Mouse (Mus musculus): Measurements from ENCODE around the gene Kras.

Kras gene

DNA sequence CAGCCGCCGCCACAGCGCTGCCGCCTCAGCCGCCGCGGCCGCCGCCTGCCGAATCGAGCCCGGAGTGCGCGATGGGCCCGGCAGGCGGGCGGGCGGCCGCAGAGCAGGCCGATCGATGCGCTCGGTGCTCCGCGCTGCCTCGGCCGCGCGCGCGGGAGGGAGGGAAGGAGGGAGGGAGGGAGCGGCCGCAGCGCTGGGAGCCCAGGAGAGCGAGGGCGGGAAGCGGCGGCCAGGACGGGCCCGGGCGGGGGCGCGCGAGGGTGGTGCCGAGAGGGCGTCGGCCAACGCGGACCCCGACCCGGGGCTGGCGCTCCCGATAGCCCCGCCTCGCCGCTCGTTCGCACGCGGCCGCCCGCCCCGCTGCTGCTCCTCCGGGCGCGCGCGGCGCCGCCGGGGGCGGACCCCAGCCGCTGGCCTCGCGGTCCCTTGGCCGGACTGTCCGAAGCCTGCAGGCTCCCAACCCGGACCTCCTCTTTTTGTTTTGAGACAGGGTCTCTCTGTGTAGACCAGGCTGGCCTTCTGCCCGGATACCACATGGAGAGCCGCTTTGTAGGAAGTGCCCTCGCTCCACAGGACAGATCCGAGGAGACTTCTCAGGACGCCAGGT is at the start of gene Kras:
Gene Kras (minus strand): TSS at position 55 of the 607 bp plus-strand sequence.
- peak; percentile 94 to 97 for DNase-seq

DNA sequence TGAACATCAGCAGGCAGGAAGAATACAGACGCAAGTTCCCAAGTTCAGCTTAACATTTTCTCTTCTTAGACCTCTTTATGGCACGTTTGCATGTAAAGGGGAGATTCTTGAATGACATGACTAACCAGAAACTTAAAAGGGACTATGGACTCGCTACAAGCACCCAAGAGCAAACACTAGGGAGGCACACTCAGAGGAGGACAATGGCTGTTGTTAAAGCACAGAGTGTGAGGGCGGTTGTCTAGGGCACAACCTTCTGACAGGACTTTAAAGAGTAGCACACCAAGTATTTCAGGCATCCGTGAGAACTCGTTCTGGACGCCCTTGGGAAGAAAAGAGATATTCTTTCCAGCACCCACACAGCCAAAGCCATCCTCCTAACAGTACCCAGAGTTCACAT is 47.6 kb upstream of the Kras start:
- no peak for DNase-seq

DNA sequence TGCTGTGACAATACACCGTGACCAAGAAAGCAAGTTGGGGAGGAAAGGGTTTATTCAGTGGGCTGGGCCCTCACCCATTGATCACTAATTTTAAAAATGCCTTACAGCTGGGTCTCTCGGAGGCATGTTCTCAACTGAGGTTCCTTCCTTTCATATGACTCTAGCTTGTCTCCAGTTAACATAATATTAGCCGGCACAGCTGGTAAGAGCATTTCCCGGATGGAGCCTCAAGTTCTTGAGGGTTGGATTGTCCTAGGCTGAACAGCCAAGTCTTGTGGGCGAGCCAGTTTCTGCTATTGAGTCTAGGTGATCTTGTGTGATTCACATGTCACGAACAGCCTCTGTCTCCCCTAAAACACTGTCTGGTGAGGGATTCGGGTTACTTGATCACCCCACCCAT is 46.9 kb upstream of the Kras start:
- DNase-seq: no peak

DNA sequence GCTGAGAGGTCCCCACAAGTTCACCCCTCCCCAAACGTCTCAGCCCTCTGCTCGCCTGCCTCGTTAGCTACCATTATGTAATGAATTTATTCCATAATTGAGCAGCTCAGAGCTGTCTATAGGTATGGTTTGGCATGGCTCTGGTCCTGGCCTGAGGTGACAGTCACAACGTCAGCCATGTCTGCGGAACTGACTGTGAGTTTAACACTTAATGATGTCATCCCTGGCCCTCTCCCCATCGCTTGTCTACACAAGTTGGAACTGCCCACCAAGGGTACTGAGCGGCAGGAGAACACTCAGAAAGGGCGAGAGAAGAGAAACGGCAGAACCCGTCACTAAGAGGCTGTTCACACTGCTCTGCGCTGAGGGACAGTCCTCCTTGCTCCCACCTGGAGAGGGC is 45.1 kb upstream of the Kras start:
- peak; percentile 16 to 23 for DNase-seq

DNA sequence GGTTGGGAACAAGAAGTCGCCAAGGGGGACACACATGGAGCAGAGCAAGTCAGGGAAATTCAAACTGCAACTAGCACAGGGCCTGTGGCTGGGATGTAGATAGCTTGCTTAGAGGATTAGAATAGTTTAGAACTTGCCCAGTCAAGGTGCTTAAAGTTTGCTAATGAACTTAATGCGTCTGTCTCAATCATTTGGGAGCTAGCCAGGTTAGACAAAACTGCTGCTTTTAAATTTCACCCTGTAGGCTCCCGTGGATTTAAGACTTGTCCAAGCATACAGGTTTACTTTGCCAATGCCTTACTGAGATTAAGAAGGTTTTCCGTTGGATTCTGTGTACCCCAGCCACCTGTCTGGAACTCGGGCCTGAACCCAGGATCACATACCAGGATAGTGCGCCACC is 43.1 kb upstream of the Kras start:
- DNase-seq: no peak

DNA sequence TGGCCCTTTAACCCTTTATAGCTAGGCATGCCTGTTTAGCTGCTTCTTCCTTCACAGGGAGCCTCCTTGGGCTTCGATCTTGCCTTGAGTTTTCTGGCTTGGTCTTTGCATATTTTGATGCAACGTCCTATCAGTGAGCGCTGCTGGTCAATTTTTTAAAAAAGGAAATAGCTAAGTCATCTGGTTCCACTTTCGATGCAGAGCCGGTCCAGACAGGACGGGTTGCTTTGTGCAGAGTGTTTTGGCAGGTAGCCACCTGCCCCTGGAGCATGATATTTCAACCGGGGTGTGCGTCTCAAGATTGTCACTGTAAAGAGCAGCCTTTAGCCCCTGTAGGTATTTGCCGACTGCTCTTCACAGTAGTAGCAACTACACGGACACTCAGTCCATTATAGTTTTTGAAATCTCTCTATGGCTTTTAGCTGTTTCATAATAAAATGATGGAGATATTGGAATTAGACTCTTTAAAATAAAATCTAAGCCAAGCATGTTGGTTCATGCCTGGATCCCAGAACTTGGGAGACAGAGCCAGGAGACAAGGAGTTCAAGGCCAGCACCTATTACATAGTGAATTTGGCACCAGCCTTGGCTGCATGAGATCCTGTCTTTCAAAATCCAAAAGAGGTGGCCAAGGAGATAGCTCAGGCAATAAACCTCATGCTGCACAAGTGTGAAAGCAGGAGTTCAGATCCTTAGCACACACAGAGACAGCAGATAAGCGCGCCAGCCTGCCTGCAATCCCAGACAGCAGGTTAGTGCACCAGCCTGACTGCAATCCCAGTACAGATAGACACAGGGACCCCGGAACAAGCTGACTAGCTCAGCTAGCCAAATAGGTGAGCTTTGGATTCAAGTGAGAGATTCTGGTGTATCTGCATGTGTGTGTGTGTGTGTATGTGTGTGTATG is 41.6 kb upstream of the Kras start:
- DNase-seq: peak; percentile 23 to 28

DNA sequence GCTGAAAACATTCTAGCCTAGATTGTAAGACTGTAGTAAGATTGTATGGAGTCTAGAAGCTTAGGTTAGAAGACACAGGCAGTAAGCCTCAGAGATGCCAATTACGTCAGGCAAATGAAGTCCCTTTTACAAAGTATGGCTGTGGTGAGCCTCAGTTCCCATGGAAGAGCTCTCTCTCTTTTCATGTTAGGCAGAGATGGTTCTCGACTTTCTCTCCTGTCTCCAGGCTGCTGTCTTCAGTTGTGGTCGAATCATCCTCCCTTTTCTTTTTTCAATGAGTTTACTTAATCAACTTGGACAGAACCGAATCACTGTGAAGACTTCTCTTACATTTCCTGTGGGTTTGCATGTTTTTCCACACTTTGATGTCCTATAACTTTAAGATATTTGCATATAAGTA is 35.6 kb upstream of the Kras start:
- DNase-seq: no peak

DNA sequence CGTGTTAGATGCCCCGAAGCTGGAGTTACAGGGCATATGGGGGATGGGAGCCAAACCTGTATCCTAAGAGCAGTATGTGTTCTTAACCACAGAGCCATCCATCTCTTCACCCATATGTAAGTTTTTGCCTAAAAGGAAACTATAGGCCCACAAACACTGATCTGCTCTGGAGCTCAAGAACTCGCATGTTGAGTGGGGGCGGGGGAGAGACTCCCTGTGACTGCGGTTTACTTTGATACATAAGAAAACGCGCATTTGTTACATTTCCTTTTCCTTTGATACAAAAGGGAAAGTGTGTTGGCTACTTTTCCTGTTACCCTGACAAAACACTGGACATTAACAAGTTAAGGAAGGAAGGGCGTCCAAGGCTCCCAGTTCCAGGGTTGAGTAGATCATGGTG is 34.2 kb upstream of the Kras start:
- DNase-seq: no peak

DNA sequence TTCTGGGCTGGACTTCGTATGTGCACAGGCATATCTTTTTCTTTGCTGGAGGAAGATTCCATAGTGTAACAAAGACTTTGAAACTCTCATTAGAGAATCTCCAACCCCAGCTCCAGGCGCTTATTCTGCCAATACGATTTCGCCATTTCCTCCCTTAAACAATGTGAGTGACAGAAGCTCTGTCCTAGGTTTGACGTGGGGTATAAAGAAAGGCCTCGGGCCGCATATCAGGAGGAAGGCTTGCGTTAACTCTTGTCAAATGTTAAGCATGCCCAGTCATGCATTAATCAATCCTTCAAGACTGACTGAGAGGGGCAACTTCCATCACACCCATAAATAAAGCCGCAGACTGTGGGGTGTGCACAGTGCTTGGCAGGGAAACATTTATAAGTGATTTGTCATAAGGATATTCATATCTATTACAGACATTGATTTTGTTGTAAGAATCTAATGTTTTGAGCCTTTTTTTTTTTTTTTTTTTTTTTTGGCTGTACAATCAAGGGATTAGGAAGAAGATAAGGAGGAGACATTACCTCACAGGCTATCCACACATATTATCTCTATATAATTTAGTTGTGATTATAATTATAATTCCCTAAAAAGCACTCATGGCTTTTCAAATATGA is 27.2 kb upstream of the Kras start:
- DNase-seq: no peak

DNA sequence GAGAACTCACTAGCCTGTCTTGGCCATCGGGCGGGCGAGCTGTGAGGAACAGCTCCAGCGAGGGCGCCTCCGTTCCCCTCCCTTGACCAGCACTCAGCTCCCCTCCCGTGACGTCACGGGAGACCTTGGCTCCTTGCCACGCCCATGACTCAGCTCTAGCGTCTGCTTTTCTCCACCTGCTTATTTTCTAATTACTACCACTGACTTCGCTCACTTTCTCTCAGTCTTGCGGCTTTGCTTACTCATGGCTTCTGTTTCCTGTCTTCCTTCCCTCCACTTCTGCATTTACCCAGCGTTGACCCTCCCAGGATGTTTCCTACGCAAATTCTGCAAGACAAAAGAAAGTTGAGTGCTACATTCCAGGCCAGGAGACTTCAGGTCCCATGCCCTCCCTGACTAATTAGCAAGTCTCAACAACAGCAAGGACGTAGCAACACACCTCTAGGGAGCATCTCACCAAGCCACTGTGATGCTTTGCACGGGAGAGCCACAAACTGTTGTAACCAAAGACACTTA is 26.3 kb upstream of the Kras start:
- DNase-seq: peak; percentile 76 to 77

DNA sequence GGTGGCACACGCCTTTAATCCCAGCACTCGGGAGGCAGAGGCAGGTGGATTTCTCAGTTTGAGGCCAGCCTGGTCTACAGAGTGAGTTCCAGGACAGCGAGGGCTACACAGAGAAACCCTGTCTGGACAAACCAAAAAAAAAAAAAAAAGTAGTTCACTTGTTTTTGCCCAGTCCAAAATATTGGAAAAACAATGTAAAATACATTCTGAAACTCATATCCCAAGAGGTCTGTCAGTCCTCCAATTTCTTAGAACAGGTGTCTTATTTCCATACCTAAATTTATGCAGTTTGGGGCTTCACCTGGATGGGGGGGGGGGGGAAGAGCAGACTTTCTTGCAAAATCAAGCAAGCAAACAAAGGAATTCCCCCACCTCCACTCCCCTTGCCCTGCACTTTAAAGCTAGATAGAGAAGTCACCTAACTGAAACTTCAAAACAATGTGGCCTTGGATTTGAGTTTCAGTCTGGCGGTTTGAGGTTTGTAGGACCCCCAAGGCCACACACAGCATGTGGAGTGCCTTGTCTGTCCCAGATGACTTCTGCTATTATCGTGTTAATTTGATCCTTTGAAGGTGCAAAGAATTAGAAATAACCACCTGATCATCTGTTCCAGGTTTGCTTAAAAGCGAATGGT is 25.7 kb upstream of the Kras start:
- no peak for DNase-seq

DNA sequence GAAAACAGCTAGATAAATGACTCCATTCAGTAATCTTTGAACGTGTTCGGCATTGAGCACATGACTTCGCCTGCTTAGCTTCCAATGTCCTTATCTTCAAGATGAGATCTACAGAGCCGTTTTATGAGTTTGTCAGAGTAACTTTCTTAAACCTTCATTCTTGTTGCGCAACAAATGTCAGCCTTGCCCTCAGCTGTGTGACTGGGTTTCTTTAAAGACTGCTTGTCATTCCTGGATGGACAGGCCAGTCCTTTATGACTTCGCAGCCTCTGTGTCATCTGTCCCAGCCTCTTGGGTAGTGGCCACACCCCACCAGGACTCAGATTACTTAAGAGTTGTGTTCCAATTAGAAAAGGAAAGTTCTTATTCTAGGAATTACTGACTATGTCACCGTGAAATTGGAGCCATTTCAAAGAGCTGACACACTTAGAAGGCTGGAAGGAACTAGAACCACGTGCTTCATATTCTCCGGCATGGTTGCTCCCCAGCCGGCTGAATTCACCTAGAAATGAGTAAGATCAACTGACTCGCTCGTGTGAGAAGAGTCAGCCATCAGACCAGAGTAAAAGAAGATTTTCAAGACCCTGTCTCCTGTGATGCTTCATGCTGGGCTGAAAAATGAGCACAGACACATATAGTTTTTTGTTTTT is 24.1 kb upstream of the Kras start:
- no peak for DNase-seq

DNA sequence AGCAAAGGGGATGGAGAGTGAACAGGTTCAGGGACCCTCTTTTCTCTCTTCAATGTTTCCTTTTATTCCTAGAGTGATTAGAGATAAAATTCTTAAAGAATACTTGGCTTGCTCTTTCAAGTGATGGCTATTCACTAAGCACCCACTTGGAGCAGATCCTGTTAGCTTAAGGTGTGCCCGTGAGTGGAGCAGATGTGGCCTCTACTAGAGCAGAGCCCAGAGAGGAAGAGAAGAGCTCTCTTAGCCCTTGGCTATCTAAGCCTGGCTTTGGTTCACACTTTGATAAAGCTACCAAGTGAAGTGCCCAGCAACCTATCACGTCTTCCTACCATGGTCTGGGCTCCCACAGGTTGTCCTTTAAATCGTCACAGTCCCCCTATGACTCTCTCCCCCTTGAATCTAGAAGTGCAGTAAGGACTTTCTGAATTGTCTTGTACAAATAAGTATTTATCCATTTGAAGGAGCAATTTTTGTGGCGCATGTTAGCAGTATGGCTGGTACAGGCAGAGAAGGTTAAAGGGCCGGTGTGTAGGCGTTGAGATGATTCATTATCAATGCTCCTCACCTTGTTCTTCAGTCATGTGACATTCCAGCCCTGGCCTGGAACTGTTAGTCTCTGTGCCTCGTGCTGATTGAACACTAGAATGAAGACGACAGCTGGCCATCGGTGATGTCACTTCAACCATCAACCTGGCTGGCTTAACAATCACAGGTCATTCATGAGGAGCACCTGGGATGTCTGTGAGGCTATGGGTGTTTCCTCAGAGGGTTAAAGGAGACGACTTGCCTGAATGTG is 22.3 kb upstream of the Kras start:
- DNase-seq: no peak

DNA sequence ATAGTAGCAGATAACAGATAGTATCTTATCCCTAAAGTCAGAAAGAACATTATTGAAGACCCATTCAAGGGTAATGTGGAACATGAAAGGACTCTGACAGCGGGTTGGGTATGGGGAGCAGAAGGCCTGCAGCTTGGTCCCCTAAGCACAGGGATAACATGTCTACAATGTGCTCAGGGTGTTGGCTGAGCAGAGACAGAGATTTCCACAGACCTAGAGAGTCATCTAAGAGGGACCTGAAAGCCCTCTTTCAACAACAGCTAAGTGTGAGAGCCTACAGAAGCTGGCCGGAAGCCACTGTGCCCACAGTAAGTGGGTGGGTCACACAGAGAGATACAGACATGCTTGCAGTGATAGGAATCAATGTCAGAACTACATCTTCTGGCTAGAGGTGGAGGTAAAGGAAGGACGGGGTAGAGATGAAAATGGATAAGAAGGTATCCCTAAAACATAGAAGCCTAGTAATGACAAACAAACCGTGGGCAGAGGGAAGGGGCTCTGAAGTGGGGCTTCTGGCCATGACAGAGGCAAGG is 19.3 kb upstream of the Kras start:
- no peak for DNase-seq

DNA sequence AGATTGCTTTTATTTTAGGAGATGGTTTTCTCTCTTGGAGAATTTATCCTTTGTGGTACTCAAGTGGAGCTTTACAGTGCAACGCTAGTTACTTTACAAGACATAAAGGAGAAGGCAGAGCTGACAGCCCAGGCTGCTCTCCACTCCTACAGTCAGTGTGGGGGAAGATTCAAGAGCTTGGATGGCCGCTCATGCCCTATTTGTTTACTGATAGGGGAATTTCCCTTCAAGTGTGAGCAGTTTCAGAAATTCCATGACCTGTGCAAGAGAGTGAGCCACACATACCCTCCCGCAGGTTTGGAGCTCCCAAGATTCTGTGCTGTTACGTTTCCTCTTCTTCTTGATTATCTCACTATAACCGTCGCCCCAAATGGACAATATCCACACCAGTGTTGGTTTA is 17.7 kb upstream of the Kras start:
- no peak for DNase-seq

DNA sequence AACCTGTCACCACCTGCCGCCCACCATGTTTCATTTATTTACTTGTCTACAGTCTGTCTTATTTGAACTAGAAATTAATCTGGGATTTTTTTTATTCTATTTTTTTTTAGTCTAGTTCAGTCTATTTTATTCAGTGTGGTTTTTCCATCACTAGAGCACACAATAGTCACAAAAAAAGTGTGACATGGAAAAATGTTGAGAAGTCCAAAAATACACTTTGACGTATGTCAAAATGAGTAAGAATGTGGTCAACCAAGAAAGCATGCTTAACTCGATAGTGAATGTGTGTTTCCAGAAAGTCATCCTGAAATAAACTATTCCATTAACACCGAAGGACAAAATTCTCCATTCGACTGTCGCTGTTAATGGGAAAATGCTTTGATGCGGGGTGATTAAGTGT is 12.3 kb upstream of the Kras start:
- no peak for DNase-seq

DNA sequence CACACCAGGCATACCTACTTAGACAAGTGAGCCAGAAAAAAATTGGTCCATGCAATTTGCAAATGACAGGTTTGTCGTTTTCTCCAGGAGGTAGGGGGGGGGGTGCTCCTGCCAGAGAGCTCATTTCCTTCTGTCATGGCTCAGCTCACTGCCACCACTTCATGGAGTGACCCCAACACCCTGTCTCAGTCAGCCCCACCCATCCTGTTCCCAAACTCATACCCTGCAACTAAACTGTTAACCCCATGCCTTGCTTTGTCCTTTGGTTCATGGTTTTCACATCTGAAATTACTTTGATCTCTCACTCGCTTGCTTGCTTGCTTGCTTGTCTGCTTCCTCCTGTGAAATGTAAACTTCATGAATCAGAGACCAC is 6.6 kb upstream of the Kras start:
- DNase-seq: no peak

DNA sequence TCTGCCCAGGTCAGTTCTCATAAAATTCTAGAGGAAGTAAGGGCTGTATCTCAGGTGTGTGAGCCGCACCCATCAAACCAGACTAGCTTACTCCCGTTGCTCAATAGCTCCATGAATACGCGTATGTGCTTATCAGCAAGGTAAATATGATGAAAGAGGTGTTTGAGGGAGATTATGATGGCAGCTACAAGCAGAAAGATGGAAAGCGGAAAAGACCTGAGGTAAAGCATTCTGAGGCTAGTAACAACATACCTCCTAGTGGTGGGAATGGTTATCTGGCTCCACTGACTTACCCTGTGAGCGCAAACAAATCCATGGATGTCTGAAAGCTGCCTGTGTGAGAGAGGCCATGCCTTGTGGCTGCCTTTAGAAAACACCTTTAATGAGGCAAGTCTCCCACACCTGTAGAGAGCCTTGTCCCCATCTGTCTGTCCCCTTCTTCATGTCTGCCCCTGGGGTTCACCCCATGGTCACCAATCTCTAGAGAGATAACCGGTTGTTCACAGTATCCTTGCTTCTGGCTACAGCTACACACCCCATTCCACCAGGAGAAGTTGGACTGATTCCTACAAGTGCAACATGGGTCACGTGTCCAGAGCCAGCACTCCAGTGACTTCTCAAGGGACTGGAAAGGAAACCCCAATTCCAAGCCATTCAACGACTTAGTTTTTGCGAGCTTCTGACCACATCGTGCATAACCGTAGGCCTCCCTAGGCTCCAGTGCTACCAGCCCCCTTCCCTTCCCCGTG is 6.1 kb upstream of the Kras start:
- no peak for DNase-seq

DNA sequence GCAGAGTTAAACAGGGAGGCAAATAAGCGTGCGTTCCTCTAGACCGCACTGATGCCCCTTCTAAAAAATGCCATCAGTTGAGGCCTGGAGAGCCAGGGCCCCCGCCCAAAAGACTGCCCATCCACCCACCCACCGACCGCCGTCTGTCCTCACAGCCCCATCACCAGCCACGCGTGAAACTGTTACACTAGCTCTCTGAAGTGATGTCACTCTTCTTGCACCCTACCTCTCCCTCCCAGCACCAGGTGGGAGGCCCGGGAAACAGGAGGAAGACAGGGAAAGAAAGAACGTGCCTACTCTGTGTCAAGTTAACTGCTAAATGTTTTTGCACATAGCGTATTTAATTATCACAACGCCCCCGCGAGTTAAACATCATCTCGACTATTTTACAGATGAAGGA is 781 bp upstream of the Kras start:
- peak; percentile 71 to 76 for DNase-seq

DNA sequence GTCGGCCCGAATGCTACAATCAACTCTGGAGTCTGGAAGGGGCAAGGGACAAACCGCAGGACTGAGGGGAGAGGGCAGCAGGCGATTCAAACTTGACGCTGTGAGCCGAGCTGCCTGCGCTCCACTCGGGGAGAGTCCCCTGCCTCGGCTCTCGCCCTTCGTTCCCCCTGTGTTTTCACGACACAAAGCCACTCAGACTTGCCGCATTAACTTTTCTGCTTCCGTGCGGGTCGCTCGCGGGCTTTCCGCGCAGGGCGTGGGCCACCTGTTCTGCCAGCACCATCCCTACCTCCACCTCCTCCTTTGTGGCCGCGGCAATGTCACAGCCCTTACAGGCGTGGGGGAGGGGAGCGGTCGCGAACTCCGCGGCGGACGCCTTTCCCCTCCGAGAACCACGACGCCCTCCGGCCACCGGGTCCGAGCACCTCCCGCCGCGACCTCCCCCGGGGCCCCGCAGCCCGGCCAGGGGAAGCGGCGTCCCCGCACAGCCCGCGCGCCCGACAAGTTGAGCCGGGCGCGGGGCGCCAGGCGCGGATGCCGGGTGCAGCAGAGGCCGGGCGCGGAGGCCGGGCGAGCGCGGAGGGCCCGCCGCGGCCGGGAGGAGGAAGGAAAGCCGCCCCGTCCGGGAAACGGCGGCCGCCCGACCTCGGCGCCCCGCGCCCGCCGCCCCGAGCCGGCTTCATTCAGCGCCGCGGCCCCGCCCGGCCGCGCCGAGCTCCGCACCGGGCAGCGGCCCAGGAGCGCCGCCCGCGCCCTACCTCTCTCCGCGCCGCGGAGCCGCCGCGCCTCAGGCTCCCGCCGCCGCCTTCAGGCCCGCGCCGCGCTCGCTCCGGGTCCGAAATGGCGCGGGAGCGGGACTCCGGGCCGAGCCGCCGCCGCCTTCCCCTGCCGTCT is 501 bp downstream of the Kras start:
- peak; percentile 81 for DNase-seq

All from cerebellum, postnatal 10 days (tissue).